Mouse (Mus musculus): Measurements from ENCODE around the gene Stxbp5.

Gene Stxbp5

DNA sequence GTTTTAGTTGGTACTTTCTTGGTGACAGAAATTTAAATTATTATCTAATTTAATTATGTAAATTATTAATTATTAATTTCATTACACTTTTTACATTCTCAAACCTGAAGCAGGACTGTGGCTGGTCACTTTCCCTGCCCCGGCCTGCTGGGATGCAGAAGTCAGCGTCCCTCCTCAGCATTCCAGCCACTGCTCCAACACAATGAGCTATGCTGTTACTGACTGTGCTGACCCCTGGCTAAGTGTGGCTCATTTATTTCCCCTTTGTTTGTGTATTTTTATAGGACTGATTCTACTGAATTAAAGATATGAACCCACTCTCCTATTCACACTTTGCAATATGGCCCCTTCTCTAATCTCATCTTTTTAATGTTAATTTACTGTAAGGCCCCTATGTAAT, 43.0 kb downstream of the Stxbp5 start:
- in situ Hi-C loops (cut with MseI, MboI) = no loop called here

DNA sequence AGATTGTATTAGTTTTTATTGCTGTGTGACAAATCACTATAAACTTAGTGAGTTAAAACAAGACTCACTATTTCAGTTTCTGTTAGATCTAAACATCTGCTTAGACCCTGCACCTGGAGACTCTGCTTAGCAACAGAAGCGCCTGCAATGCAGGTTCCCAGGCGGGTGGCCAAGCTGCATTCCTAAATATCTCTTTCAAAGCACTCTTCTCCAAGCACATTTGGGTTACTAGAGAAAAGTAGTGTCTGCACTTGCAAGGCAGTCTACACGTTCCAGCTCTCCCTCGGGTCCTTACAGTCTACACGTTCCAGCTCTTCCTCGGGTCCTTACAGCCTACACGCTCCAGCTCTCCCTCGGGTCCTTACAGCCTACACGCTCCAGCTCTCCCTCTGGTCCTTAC, 44.1 kb downstream of the Stxbp5 start:
- in situ Hi-C loops (cut with MseI, MboI) = no loop called here

- in situ Hi-C loops (cut with MseI, MboI) = no loop called here
Observed at GRCm38 (mm10) chr10:9846408-9846807, 54.5 kb downstream of the Stxbp5 start.

DNA sequence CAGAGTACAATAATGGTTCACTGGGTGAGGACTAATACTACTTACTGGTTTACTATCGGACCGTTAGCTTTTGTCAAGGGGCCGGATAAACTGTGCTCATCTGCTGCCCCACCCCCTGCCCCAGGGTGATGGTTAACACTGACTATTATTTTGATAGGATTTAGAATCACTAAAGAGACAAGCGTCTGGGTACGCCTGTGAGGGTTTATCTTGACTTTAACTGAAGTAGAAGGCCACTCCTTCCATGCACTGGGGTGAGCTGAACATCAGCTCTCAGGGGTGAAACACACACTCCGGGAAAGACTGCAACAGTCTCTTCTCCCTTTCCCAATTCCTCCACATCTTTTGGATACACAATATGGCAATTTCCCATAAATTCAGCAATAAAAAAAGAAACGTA, 61.5 kb downstream of the Stxbp5 start:
- in situ Hi-C loops (cut with MseI, MboI) = no loop called here

DNA sequence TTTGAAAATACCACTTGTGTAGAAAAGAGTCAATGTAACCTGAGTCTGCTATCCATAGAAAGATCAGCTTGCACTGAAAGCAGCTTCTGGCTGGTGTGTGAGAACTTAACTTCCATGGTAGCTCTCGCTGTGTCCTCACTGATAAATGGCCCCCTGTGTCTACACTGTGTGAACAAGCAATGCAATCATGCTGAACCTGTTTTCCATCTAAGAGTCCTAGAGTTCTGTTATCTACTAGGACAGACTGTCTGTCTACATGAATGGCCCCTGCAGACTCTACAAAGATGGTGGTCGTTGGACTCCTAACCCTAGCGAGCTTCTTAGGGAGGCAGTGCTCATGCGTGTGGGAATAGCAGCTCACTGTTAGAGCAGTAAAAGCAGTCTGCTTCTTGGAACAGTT, 65.9 kb downstream of the Stxbp5 start:
- in situ Hi-C loops (cut with MseI, MboI) = no loop called here

GRCm38 (mm10) chr10:9832937-9833336, 67.9 kb downstream of the Stxbp5 start:
- in situ Hi-C loops (cut with MseI, MboI) = no loop called here

- in situ Hi-C loops (cut with MseI, MboI) = no loop called here
Observed at GRCm38 (mm10) chr10:9829744-9830143, 71.1 kb downstream of the Stxbp5 start.

DNA sequence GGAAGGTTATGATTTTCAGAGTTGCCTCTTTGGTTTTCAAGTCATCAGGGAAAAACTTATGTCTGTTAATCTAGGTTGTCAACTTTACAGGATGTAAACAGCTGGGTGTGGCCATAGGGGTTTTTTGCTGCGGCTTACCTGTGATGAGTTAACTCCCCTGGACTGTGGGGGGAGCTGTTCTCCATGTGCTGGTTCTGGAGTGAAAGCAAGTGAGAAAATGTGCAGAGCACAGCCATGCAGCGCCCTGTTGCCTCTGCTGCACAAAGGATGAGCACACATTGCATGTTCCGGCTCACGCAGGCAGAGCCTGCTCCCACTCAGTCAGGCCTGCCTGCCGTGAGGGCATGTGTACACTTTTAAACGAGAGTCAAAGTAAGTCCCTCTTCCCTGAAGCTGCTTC, 79.6 kb downstream of the Stxbp5 start:
- in situ Hi-C loops (cut with MseI, MboI) = no loop called here

DNA sequence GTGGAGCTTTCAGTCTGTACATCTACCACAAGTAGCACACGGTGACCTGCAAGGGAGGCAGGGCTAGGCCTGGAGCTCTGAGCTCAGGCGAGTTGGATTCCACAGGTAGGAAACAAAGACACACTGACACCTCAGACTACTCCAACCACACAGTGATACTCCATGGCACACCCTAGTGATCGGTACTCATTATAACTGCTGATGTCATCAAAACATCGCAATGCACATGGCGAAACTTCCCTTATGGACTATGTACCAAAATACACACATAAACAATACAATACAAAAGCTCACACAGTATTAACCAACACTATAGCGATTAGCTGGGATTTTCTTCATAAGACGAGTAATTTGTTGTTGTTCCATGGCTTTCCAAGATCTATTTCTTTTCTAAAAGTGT, 82.3 kb downstream of the Stxbp5 start:
- in situ Hi-C loops (cut with MseI, MboI) = no loop called here

GRCm38 (mm10) chr10:9813926-9814325, 87.0 kb downstream of the Stxbp5 start:
- in situ Hi-C loops (cut with MseI, MboI) = no loop called here

DNA sequence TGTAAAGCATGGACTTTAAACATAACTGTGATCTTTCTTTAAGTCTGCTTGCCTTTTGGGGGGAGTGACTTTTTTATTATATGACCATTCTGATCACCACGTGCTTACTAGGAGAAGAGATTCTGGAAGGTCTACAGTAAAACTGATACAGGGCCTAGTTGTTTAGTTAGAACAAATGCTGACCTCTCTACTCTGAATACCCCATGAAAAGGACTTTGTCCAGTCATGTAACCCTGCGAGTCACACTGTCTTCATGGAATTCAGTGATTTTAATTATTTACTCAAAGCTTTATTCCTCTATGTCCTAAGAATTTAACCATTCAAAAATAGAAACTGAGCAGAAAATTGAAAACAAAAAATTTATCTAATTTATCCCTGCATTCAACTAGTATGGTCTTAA, 93.3 kb downstream of the Stxbp5 start:
- in situ Hi-C loops (cut with MseI, MboI) = no loop called here

GRCm38 (mm10) chr10:9805341-9805740, 95.5 kb downstream of the Stxbp5 start:
- in situ Hi-C loops (cut with MseI, MboI) = no loop called here

- in situ Hi-C loops (cut with MseI, MboI) = no loop called here
Observed at GRCm38 (mm10) chr10:9803126-9803525, 97.8 kb downstream of the Stxbp5 start.

- in situ Hi-C loops (cut with MseI, MboI) = no loop called here
Observed at GRCm38 (mm10) chr10:9801571-9801970, 99.3 kb downstream of the Stxbp5 start.

GRCm38 (mm10) chr10:9799085-9799484, 101.8 kb downstream of the Stxbp5 start:
- in situ Hi-C loops (cut with MseI, MboI) = loop anchor here (10.0 kb wide), 1 partner anchor 526 kb away; no protein-coding TSS in a partner anchor

DNA sequence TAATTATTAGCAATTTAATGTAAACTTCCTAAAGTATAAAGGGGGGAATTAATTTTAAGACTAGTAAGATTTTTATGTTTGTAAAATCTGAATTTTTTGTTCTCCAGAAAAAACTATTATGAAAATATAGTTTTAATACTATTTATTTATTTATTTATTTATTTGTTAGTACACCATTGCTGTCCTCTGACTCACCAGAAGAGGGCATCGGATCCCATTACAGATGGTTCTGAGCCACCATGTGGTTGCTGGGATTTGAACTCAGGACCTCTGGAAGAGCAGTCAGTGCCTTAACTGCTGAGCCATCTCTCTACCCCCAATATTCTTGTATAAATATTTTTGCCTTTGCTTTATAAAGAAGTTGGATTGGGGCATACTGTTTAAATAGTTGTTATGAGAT, 104.5 kb downstream of the Stxbp5 start:
- in situ Hi-C loops (cut with MseI, MboI) = loop anchor here (10.0 kb wide), 1 partner anchor 528 kb away; no protein-coding TSS in a partner anchor

DNA sequence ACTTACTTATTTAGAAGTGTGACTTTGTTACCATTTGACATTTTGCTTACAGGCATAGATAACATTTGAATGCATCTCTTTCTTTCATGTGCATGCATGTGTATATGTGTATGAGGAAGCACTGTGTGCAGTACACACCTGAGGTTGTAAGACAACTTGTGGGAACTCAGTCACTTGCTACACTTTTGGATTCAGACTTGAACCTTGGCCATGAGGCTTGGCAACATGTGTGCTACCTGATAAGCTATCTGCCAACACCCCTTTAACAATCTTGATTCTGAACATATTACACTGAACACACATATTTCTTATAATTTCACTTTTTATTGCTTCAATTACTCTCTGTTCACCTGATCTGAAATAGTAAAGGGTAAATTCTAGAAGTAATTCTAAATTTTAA, 106.5 kb downstream of the Stxbp5 start:
- in situ Hi-C loops (cut with MseI, MboI) = loop anchor here (10.0 kb wide), 1 partner anchor 530 kb away; no protein-coding TSS in a partner anchor

DNA sequence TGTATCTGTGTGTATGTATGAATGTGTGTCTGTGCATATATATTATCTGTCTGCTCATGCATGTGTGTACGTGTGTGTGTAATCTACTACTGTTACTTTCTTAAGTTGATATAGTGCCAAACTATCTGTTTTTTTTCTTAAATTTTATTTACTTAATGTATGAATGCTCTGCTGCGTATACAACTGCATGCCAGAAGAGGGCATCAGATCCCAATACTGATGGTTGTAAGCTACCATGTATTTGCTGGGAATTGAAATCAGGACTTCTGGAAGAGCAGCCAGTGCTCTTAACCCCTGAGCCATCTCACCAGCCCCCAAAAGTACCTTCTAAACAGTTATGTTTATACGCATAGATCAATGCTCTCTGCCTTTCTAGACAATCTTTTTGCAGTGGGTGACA, 109.9 kb downstream of the Stxbp5 start:
- in situ Hi-C loops (cut with MseI, MboI) = loop anchor here (10.0 kb wide), 1 partner anchor 534 kb away; no protein-coding TSS in a partner anchor

- in situ Hi-C loops (cut with MseI, MboI) = no loop called here
Observed at GRCm38 (mm10) chr10:9786461-9786860, 114.4 kb downstream of the Stxbp5 start.

- in situ Hi-C loops (cut with MseI, MboI) = no loop called here
Observed at GRCm38 (mm10) chr10:9785651-9786050, 115.2 kb downstream of the Stxbp5 start.

DNA sequence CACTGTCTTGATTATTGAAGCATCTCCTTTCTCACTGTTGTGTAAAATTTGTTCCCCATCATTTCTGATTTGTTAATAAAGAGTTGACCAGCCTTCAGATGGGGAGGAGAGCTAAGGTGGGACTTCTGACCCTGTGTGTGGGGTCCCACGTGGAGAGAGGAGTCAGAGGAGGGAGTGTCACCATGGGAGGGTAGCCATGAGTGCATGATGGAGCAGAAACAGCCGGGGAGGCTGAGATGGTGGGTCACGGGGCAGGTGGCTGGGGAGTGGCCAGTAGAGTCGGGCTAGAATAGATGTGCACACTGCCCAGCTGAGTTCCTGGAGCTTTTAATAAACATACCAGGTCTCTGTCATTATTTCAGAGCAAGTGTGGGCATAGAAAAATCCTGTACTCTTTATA, 121.0 kb downstream of the Stxbp5 start:
- in situ Hi-C loops (cut with MseI, MboI) = no loop called here

GRCm38 (mm10) chr10:9770261-9770660, 130.6 kb downstream of the Stxbp5 start:
- in situ Hi-C loops (cut with MseI, MboI) = no loop called here

DNA sequence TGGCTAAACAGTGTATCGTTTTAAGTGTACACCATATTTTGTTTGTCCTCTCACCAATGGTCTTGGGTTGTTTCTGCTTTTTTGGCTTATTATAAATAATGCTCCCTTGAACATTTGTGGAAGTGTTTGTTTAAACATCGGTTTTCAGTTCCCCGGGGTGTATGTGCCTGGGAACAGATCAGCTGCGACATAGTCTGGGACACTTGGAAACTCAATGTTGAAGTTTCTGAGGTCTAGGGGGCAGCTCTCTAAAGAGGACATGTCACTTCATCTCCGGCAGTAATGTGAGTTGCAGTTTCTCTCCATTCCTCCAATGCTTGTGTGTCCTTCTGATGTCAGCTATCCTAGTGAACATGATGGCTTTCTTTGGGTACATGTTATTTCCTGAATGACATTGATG, 137.0 kb downstream of the Stxbp5 start:
- in situ Hi-C loops (cut with MseI, MboI) = no loop called here

- in situ Hi-C loops (cut with MseI, MboI) = no loop called here
Observed at GRCm38 (mm10) chr10:9760264-9760663, 140.6 kb downstream of the Stxbp5 start.
